Mouse (Mus musculus): Measurements from ENCODE around the gene Prss36. TPM values are rescaled to one million over a fixed set of nuclear protein-coding genes. Genes with fewer than 3 reads are reported as not detected.
A peak's percentile ranks its signal among the peaks of the same experiment; 100 is the strongest.
"Not testable (repeated sequence)": the region's sequence is repeated elsewhere in the genome, so short reads cannot be mapped to it uniquely, and the experiment has no call there.

Prss36 gene
- polyA plus RNA-seq, 1 experiment: 10.6 TPM

DNA sequence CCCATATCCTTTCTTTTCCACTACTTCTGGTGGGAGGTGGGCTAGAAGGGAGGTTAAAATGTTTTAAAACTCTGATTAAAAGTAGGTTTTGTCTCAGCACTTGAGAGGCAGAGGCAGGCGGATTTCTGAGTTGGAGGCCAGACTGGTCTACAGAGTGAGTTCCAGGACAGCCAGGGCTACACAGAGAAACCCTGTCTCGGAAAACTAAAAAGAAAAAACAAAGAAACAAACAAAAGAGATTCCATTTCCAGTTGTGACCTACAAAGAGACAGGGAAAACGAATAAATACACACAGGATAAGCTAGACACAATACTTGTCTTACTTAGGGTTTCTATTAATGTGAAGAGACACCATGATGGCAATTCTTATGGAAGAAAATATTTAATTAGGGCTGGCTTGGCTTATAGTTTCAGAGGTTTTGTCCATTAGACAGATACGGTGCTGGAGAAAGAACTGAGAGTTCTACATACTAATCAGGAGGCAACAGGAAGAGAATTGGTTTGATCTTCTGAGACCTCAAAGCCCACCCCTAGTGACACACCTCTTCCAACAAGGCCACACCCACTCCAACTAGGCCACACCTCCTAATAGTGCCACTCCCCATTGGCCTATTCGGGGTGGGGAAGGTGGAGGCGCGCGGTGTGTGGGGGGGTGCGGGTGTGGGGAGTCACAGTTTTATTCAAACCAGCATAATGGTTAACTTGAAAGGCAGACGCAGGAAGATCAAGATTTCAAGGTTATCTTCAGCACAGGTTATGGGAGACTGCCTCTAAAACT lies 48.2 kb downstream of the Prss36 start:
- Histone ChIP-seq H3K27me3 (ENCODE audit: control insufficient read depth, insufficient read depth, insufficient read length) (no peaks in the 10 kb centered on the region), H3K4me2 (ENCODE audit: low read depth) (no peak overlapping the region), H3K36me3 (ENCODE audit: control insufficient read depth, insufficient read depth) (no peaks in the 10 kb centered on the region), H3K79me2 (ENCODE audit: control insufficient read depth, insufficient read depth) (no peaks in the 10 kb centered on the region), H3K4me3 (no peak overlapping the region), H3ac (ENCODE audit: control insufficient read depth, insufficient read length) (no peak overlapping the region)
- TF ChIP-seq CEBPB (IDR thresholded peaks at IDR 0.05; ENCODE audit: insufficient read depth, poor library complexity, severe bottlenecking): no peak
- no peak for TF ChIP-seq MAX (IDR thresholded peaks at IDR 0.05; ENCODE audit: low read depth)
- TF ChIP-seq TCF3 (IDR thresholded peaks at IDR 0.05; ENCODE audit: insufficient read length, low read depth): no peak
- no peak for TF ChIP-seq SRF (IDR thresholded peaks at IDR 0.05; ENCODE audit: control insufficient read depth, insufficient read length, low read depth)
- no peak for TF ChIP-seq E2F4 (IDR thresholded peaks at IDR 0.05; ENCODE audit: insufficient read depth)
- TF ChIP-seq MYOG (IDR thresholded peaks at IDR 0.05; ENCODE audit: control insufficient read depth in 1 of 3, insufficient read depth in 1 of 3, insufficient read length in 2 of 3, low read depth in 2 of 3): no peak
- TF ChIP-seq TCF12 (IDR thresholded peaks at IDR 0.05; ENCODE audit: insufficient read depth, poor library complexity, severe bottlenecking): no peak
- no peak for TF ChIP-seq USF1 (IDR thresholded peaks at IDR 0.05; ENCODE audit: low read depth)
- TF ChIP-seq POLR2AphosphoS2 (IDR thresholded peaks at IDR 0.05; ENCODE audit: insufficient read length, low read depth): no peak
- no peak for TF ChIP-seq POLR2A (IDR thresholded peaks at IDR 0.05; ENCODE audit: insufficient read length, low read depth)

DNA sequence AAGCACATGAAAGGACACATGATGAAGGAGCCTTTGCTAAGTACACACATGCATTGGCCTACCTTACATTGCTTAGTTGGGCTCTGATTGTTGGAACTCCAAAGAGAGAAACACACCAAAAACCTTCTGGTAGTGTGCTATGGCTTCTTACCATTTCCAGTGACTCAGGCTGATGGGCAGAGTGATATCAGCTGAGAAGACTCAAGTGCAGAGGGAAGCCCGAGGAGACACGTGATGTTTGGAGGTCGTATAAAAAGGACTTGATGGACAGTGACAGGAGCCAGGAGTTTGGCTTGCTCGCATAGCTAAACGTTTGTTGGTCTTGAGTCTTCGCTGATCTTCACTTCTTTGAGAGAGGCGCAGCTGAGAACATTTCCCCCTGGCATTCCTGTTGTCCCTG lies 49.0 kb downstream of the Prss36 start:
- TF ChIP-seq TCF3 (IDR thresholded peaks at IDR 0.05; ENCODE audit: insufficient read length, low read depth): no peak
- no peak for TF ChIP-seq CEBPB (IDR thresholded peaks at IDR 0.05; ENCODE audit: insufficient read depth, poor library complexity, severe bottlenecking)
- TF ChIP-seq MYOD1 (IDR thresholded peaks at IDR 0.05; ENCODE audit: control insufficient read depth in 1 of 3, insufficient read length in 2 of 3, low read depth in 2 of 3): peak in 1 of 3 experiments; percentile 49
- no peak for TF ChIP-seq POLR2AphosphoS2 (IDR thresholded peaks at IDR 0.05; ENCODE audit: insufficient read length, low read depth)
- no peak for TF ChIP-seq MYOG (IDR thresholded peaks at IDR 0.05; ENCODE audit: control insufficient read depth in 1 of 3, insufficient read depth in 1 of 3, insufficient read length in 2 of 3, low read depth in 2 of 3)
- no peak for TF ChIP-seq SRF (IDR thresholded peaks at IDR 0.05; ENCODE audit: control insufficient read depth, insufficient read length, low read depth)

DNA sequence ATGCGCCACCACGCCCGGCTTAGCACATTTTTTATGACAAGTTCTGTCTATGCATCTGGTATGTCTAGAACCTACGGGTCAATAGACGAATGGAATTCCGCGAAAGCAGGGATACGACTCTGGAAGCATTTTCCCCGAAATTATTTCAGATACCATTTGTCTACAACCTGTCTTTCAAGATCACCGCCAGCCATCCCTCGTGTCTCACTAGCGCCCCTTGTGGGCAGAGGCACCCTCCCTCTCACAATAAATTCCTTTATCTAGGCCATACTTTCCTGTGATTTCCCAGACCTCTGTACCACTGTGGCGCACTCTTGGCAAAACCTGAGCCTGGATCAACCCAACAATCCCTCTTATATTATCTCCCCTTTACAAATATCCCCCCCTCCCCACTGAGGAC lies 50.1 kb downstream of the Prss36 start:
- no peaks in the 10 kb centered on the region for H3K27me3 ChIP-seq (ENCODE audit: control insufficient read depth, insufficient read depth, insufficient read length)
- TF ChIP-seq POLR2AphosphoS2 (IDR thresholded peaks at IDR 0.05; ENCODE audit: insufficient read length, low read depth) (no peak), TCF12 (IDR thresholded peaks at IDR 0.05; ENCODE audit: insufficient read depth, poor library complexity, severe bottlenecking) (no peak), MAX (IDR thresholded peaks at IDR 0.05; ENCODE audit: low read depth) (no peak), SRF (IDR thresholded peaks at IDR 0.05; ENCODE audit: control insufficient read depth, insufficient read length, low read depth) (no peak), TCF3 (IDR thresholded peaks at IDR 0.05; ENCODE audit: insufficient read length, low read depth) (no peak), MYOG (IDR thresholded peaks at IDR 0.05; ENCODE audit: control insufficient read depth in 1 of 3, insufficient read depth in 1 of 3, insufficient read length in 2 of 3, low read depth in 2 of 3) (no peak), MYOD1 (IDR thresholded peaks at IDR 0.05; ENCODE audit: control insufficient read depth in 1 of 3, insufficient read length in 2 of 3, low read depth in 2 of 3) (no peak), USF1 (IDR thresholded peaks at IDR 0.05; ENCODE audit: low read depth) (no peak), POLR2A (IDR thresholded peaks at IDR 0.05; ENCODE audit: insufficient read length, low read depth) (no peak), E2F4 (IDR thresholded peaks at IDR 0.05; ENCODE audit: insufficient read depth) (no peak), CEBPB (IDR thresholded peaks at IDR 0.05; ENCODE audit: insufficient read depth, poor library complexity, severe bottlenecking) (no peak), REST (IDR thresholded peaks at IDR 0.05; ENCODE audit: insufficient read depth, insufficient read length) (no peak)
- H3K36me3 ChIP-seq (ENCODE audit: control insufficient read depth, insufficient read depth): no peaks in the 10 kb centered on the region
- H3ac ChIP-seq (ENCODE audit: control insufficient read depth, insufficient read length): no peak overlapping the region
- H3K4me3 ChIP-seq: no peak overlapping the region
- H3K4me2 ChIP-seq (ENCODE audit: low read depth): peak overlapping the region; percentile 7
- no peaks in the 10 kb centered on the region for H3K79me2 ChIP-seq (ENCODE audit: control insufficient read depth, insufficient read depth)

More for the DNA sequence above, 49.0 kb downstream of the Prss36 start:
- Histone ChIP-seq H3K4me2 (ENCODE audit: low read depth) (no peak overlapping the region), H3K79me2 (ENCODE audit: control insufficient read depth, insufficient read depth) (no peaks in the 10 kb centered on the region), H3K4me3 (no peak overlapping the region), H3K36me3 (ENCODE audit: control insufficient read depth, insufficient read depth) (no peaks in the 10 kb centered on the region), H3K27me3 (ENCODE audit: control insufficient read depth, insufficient read depth, insufficient read length) (no peaks in the 10 kb centered on the region), H3ac (ENCODE audit: control insufficient read depth, insufficient read length) (no peak overlapping the region)

DNA sequence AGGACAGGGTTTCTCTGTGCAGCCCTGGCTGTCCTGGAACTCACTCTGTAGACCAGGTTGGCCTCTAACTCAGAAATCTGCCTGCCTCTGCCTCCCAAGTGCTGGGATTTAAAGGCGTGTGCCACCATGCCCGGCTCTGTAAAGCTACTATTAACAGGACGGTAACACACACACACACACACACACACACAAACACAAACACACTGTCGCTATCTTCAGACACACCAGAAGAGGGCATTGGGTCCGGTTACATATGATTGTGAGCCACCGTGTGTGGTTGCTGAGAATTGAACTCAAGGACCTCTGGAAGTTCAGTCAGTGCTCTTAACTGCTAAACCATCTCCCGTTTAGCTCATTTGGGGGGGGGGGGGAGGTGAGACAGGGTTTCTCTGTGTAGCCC lies 50.6 kb downstream of the Prss36 start:
- not testable (repeated sequence) for H3K27me3 ChIP-seq (ENCODE audit: control insufficient read depth, insufficient read depth, insufficient read length); H3K36me3 ChIP-seq (ENCODE audit: control insufficient read depth, insufficient read depth); H3K79me2 ChIP-seq (ENCODE audit: control insufficient read depth, insufficient read depth)
- Histone ChIP-seq H3ac (ENCODE audit: control insufficient read depth, insufficient read length) (peak overlapping the region; percentile 10), H3K4me2 (ENCODE audit: low read depth) (peak overlapping the region; percentile 43), H3K4me3 (peak overlapping the region; percentile 32)

DNA sequence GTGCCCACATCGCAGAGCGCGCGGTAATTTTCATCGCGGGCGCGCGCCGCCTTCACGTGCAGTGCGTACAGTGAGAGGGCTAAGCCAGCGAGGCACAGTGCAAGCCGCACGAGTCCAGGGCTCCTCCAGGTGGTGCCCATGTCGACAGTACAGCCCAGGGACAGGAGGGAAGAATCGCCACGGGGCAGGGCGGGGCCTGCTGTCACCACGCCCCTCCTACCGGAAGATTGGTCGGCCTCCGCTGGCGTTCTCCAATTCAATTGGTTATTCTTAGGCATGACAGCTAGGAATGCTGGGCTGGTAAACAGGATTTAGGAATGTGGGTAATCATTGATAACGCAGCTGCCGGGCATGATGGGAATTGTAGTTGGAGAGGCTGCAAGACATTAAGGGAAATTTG lies 51.1 kb downstream of the Prss36 start, which contains the start of the genes Gm21974 and Vkorc1:
Gene Gm21974, minus strand, starts transcription at position 13 of the 400 bp plus-strand sequence.
Gene Vkorc1, minus strand, starts transcription at position 176 of the 400 bp plus-strand sequence.
- peak; percentile 96 for TF ChIP-seq POLR2A (IDR thresholded peaks at IDR 0.05; ENCODE audit: insufficient read length, low read depth)
- TF ChIP-seq POLR2AphosphoS2 (IDR thresholded peaks at IDR 0.05; ENCODE audit: insufficient read length, low read depth): peak; percentile 93
- TF ChIP-seq REST (IDR thresholded peaks at IDR 0.05; ENCODE audit: insufficient read depth, insufficient read length): no peak
- no peak for TF ChIP-seq CEBPB (IDR thresholded peaks at IDR 0.05; ENCODE audit: insufficient read depth, poor library complexity, severe bottlenecking)
- TF ChIP-seq MYOD1 (IDR thresholded peaks at IDR 0.05; ENCODE audit: control insufficient read depth in 1 of 3, insufficient read length in 2 of 3, low read depth in 2 of 3): peak in 2 of 3 experiments; percentile 0 to 38
- peak in 1 of 3 experiments; percentile 57 for TF ChIP-seq MYOG (IDR thresholded peaks at IDR 0.05; ENCODE audit: control insufficient read depth in 1 of 3, insufficient read depth in 1 of 3, insufficient read length in 2 of 3, low read depth in 2 of 3)
- peak within 1 kb of the TSS; percentile 93 for H3K4me2 ChIP-seq (ENCODE audit: low read depth)

More for the DNA sequence above, 51.1 kb downstream of the Prss36 start, which contains the start of the genes Gm21974 and Vkorc1:
- H3K4me3 ChIP-seq: peak within 1 kb of the TSS; percentile 32
- H3ac ChIP-seq (ENCODE audit: control insufficient read depth, insufficient read length): peak within 1 kb of the TSS; percentile 10
- no peaks in the 10 kb centered on the region for H3K27me3 ChIP-seq (ENCODE audit: control insufficient read depth, insufficient read depth, insufficient read length)
- no peaks in the 10 kb centered on the region for H3K79me2 ChIP-seq (ENCODE audit: control insufficient read depth, insufficient read depth)
- H3K36me3 ChIP-seq (ENCODE audit: control insufficient read depth, insufficient read depth): no peaks in the 10 kb centered on the region

All from myocyte (in vitro differentiated cells).